ENCODE assay signal across 21 mouse cellular contexts in the genomic region with DNA sequence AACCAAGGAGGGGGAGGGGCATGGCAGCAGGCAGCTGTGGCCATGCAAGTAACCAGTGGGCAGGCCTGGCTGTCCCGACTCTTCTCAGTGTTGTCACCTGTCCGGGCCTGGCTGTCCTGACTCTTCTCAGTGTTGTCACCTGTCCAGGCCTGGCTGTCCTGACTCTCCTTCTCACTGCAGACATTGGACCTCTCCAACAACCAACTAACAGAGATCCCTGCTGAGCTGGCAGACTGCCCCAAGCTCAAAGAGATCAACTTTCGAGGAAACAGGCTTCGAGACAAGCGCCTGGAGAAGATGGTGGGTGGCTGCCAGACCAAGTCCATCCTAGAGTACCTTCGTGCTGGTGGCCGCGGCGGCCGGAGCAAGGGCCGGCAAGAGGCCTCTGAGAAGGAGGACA. TPM values are rescaled to one million over a fixed set of nuclear protein-coding genes. Genes with fewer than 3 reads are reported as not detected.
A peak's percentile ranks its signal among the peaks of the same experiment; 100 is the strongest.
DNase-seq lines count a peak whose midpoint lies in the region; ATAC-seq and TF ChIP-seq lines count a peak whose summit lies in the region.
"Had no signal": no experiment of that assay in that cellular context is flagged by ENCODE, and none has a peak within 500 bp of the region (broad histone marks: within the 10 kb centered on the region; RNA-seq: fewer than 3 reads in every experiment).

No protein-coding gene starts in this region.

- intact Hi-C loops in gastrocnemius, adult 2 months (cut with DNase I) = no loop called here

- H3K36me3 ChIP-seq in kidney, adult 2 months (ENCODE audit: control insufficient read depth, insufficient read depth, low read length) = no peaks in the 10 kb centered on the region
- H3K36me3 ChIP-seq in kidney, embryonic 15.5 days = peaks cover 64% of the 10 kb centered on the region

- no peak overlapping the region for H3K4me2 ChIP-seq in kidney, embryonic 15.5 days
- H3K4me2 ChIP-seq: embryonic facial prominence, embryonic 15.5 days; heart, embryonic 11.5 days; heart, embryonic 15.5 days; hindbrain, embryonic 14.5 days had no signal

- H3K4me3 ChIP-seq in kidney, adult 2 months (ENCODE audit: insufficient read depth, low read depth, low read length) = no peak overlapping the region
- H3K4me3 ChIP-seq in kidney, embryonic 15.5 days (replicated peaks) = no peak overlapping the region
- H3K4me3 ChIP-seq in gastrocnemius, adult 2 months = no peak overlapping the region
- H3K4me3 ChIP-seq: embryonic facial prominence, embryonic 15.5 days; erythroblast, embryonic 14.5 days; forebrain, embryonic 10.5 days; heart, adult 2 months; heart, embryonic 15.5 days had no signal

- peak; percentile 76 for DNase-seq in kidney, adult 2 months
- peak; percentile 70 for DNase-seq in gastrocnemius, adult 2 months
- peak; percentile 40 for DNase-seq in gastrocnemius, postnatal 10 days
- no peak for DNase-seq in lung, postnatal 4 days
- DNase-seq in left cerebral cortex, adult 8-10 months (ENCODE audit: low spot score in 2 of 2) = no peak
- DNase-seq: adrenal gland, adult 2 months; adrenal gland, postnatal 25 days; heart, adult 2 months; heart, postnatal 14 days had no signal

- H3K27me3 ChIP-seq in kidney, adult 2 months (replicated peaks; ENCODE audit: control insufficient read depth, insufficient read depth, low read length) = no peaks in the 10 kb centered on the region
- H3K27me3 ChIP-seq in kidney, embryonic 15.5 days = no peaks in the 10 kb centered on the region
- H3K27me3 ChIP-seq: embryonic facial prominence, embryonic 15.5 days; heart, embryonic 15.5 days had no signal

- no peak overlapping the region for H3K9ac ChIP-seq in kidney, embryonic 15.5 days
- H3K9ac ChIP-seq: embryonic facial prominence, embryonic 15.5 days; heart, embryonic 15.5 days; hindbrain, embryonic 14.5 days had no signal

- TF ChIP-seq POLR2A in kidney, adult 2 months (IDR thresholded peaks at IDR 0.05; ENCODE audit: low read depth, low read length) = no peak

- WGBS in kidney, adult 2 months = 68% methylated on average over 11 of the region's 11 CpGs
- 94% methylated on average over 11 of the region's 11 CpGs for WGBS in kidney, embryonic 15.5 days

- no peaks in the 10 kb centered on the region for H3K9me3 ChIP-seq in kidney, embryonic 15.5 days (replicated peaks)
- H3K9me3 ChIP-seq: embryonic facial prominence, embryonic 15.5 days; forebrain, embryonic 10.5 days; heart, embryonic 15.5 days had no signal

- peaks cover 8% of the 10 kb centered on the region; the same call in 1 of the 2 replicates for H3K4me1 ChIP-seq in kidney, adult 2 months (ENCODE audit: control insufficient read depth, insufficient read depth, low read length)
- peaks cover 30% of the 10 kb centered on the region for H3K4me1 ChIP-seq in kidney, embryonic 15.5 days

- no peak overlapping the region for H3K27ac ChIP-seq in kidney, adult 2 months (ENCODE audit: insufficient read depth, low read depth, low read length)
- no peak overlapping the region for H3K27ac ChIP-seq in kidney, embryonic 15.5 days
- H3K27ac ChIP-seq in gastrocnemius, adult 2 months = 0 out of 2 replicates have a peak overlapping the region, but pooled peaks have one; percentile 12
- H3K27ac ChIP-seq: embryonic facial prominence, embryonic 15.5 days; forebrain, embryonic 10.5 days; heart, adult 2 months; heart, embryonic 15.5 days; hindbrain, embryonic 14.5 days had no signal

- TF ChIP-seq CTCF in kidney, adult 2 months (conservative IDR thresholded peaks at IDR 0.05; ENCODE audit: insufficient read depth, insufficient read length, low read depth, low read length) = no peak
- TF ChIP-seq CTCF in gastrocnemius, adult 2 months (IDR thresholded peaks at IDR 0.05) = no peak

- ATAC-seq in kidney, embryonic 15.5 days (replicated peaks; ENCODE audit: low FRiP score) = no peak
- ATAC-seq: forebrain, embryonic 14.5 days had no signal

RNA-seq across cellular contexts. Expression of a gene that starts 3.9 kb away (rescaled TPM):
- 40.2 and 48.2 TPM in 2 replicates for polyA plus RNA-seq in kidney, adult 2 months (2012; rRNA removed)
- 21.9 and 23.0 TPM in 2 replicates for polyA plus RNA-seq in kidney, embryonic 15.5 days (2015; fragmentation: Nextera tagmentation; extraction: Ambion mirVana)
- 10 to 100 TPM; 24.4 to 29.0 TPM for total RNA-seq in gastrocnemius, adult 2 months (2021)
- total RNA-seq in gastrocnemius, postnatal 10 days (2021) = 10 to 100 TPM; 28.7 to 34.6 TPM
- total RNA-seq in left cerebral cortex, adult 8-10 months (2022) = 10 to 100 TPM; 55.0 to 72.7 (median 62.6) TPM

RNA-seq across cellular contexts. Expression of a gene that starts 10.6 kb away (rescaled TPM):
- 294 and 307 TPM in 2 replicates for polyA plus RNA-seq in kidney, adult 2 months (2012; rRNA removed)
- polyA plus RNA-seq in kidney, embryonic 15.5 days (2015; fragmentation: Nextera tagmentation; extraction: Ambion mirVana) = 51.8 and 61.1 TPM in 2 replicates
- total RNA-seq in gastrocnemius, adult 2 months (2021) = 1 to 10 TPM; 2.0 to 2.3 TPM
- 10 to 100 TPM; 10.2 to 11.1 TPM for total RNA-seq in gastrocnemius, postnatal 10 days (2021)
- total RNA-seq in left cerebral cortex, adult 8-10 months (2022) = 10 to 100 TPM; 11.7 to 21.4 (median 16.5) TPM

RNA-seq across cellular contexts. Expression of a gene that starts 27.0 kb away (rescaled TPM):
- polyA plus RNA-seq in kidney, adult 2 months (2012; rRNA removed) = not detected in 2 replicates
- 0.08 and 0.17 TPM in 2 replicates for polyA plus RNA-seq in kidney, embryonic 15.5 days (2015; fragmentation: Nextera tagmentation; extraction: Ambion mirVana)
- not detected for total RNA-seq in gastrocnemius, adult 2 months (2021)
- total RNA-seq in gastrocnemius, postnatal 10 days (2021) = not detected
- total RNA-seq in left cerebral cortex, adult 8-10 months (2022) = under 1 TPM in 1 of 4 experiments, not detected in 3; 0.17 TPM
- total RNA-seq: adrenal gland, adult 2 months; adrenal gland, postnatal 25 days; ES-E14; heart, adult 2 months; heart, postnatal 14 days; hematopoietic stem cell, adult 5-6 weeks had no signal
- polyA plus RNA-seq: adrenal gland, adult 2 months; cerebellum, adult 2 months; embryonic facial prominence, embryonic 11.5 days; erythroblast, embryonic 14.5 days; forebrain, embryonic 10.5 days; forebrain, embryonic 14.5 days; heart, adult 2 months; heart, embryonic 11.5 days; heart, embryonic 15.5 days; hindbrain, embryonic 14.5 days had no signal

RNA-seq across cellular contexts. Expression of a gene that starts 40.5 kb away (rescaled TPM):
- polyA plus RNA-seq in kidney, adult 2 months (2012; rRNA removed) = 18.4 and 19.7 TPM in 2 replicates
- 15.8 and 16.7 TPM in 2 replicates for polyA plus RNA-seq in kidney, embryonic 15.5 days (2015; fragmentation: Nextera tagmentation; extraction: Ambion mirVana)
- total RNA-seq in gastrocnemius, adult 2 months (2021) = 10 to 100 TPM; 28.3 to 30.0 TPM
- total RNA-seq in gastrocnemius, postnatal 10 days (2021) = 10 to 100 TPM; 12.8 to 13.0 TPM
- total RNA-seq in left cerebral cortex, adult 8-10 months (2022) = 10 to 100 TPM; 28.4 to 35.3 (median 32.8) TPM

RNA-seq across cellular contexts. Expression of a gene that starts 40.5 kb away (rescaled TPM):
- 5.0 and 10.1 TPM in 2 replicates for polyA plus RNA-seq in kidney, adult 2 months (2012; rRNA removed)
- 12.6 and 13.8 TPM in 2 replicates for polyA plus RNA-seq in kidney, embryonic 15.5 days (2015; fragmentation: Nextera tagmentation; extraction: Ambion mirVana)
- total RNA-seq in gastrocnemius, adult 2 months (2021) = 1 to 10 TPM; 1.0 to 2.6 TPM
- total RNA-seq in gastrocnemius, postnatal 10 days (2021) = 1 to 10 TPM; 3.1 to 5.4 TPM
- 10 to 100 TPM in 3 of 4 experiments, 1 to 10 TPM in 1; 9.4 to 14.0 (median 11.4) TPM for total RNA-seq in left cerebral cortex, adult 8-10 months (2022)

Comparison
In these comparisons a context has a peak if more than half of its experiments do, and no peak if none do; other contexts are left out.
1. DNase-seq: peak in kidney, adult 2 months (single experiment), gastrocnemius, adult 2 months (single experiment) and gastrocnemius, postnatal 10 days (single experiment); none in lung, postnatal 4 days (0 of 2) and left cerebral cortex, adult 8-10 months (0 of 2).